Mouse (Mus musculus): ENCODE results near the gene Sbk1. TPM values are rescaled to one million over a fixed set of nuclear protein-coding genes. Genes with fewer than 3 reads are reported as not detected.

Sbk1 gene
- polyA plus RNA-seq, 1 experiment = 53.6 TPM

GRCm38 (mm10) chr7:126249986-126250385, 22.4 kb upstream of the Sbk1 start:
- Histone ChIP-seq H3K4me3 (ENCODE audit: insufficient read depth, low read depth, low read length) (no peak overlapping the region), H3K27ac (replicated peaks; ENCODE audit: low read depth, low read length) (no peak overlapping the region), H3K4me1 (ENCODE audit: control insufficient read depth, insufficient read depth, insufficient read length, low read length) (no peaks in the 10 kb centered on the region)

GRCm38 (mm10) chr7:126250481-126250880, 21.9 kb upstream of the Sbk1 start:
- no peak overlapping the region for H3K27ac ChIP-seq (replicated peaks; ENCODE audit: low read depth, low read length)
- H3K4me3 ChIP-seq (ENCODE audit: insufficient read depth, low read depth, low read length) = no peak overlapping the region
- no peaks in the 10 kb centered on the region for H3K4me1 ChIP-seq (ENCODE audit: control insufficient read depth, insufficient read depth, insufficient read length, low read length)

- no peak overlapping the region for H3K4me3 ChIP-seq (ENCODE audit: insufficient read depth, low read depth, low read length)
These were observed 20.7 kb upstream of the Sbk1 start for GRCm38 (mm10) chr7:126251698-126252097.

GRCm38 (mm10) chr7:126252230-126252629, 20.2 kb upstream of the Sbk1 start:
- H3K4me1 ChIP-seq (ENCODE audit: control insufficient read depth, insufficient read depth, insufficient read length, low read length) = no peaks in the 10 kb centered on the region
- no peak overlapping the region for H3K27ac ChIP-seq (replicated peaks; ENCODE audit: low read depth, low read length)
- H3K4me3 ChIP-seq (ENCODE audit: insufficient read depth, low read depth, low read length) = no peak overlapping the region

More at GRCm38 (mm10) chr7:126251698-126252097, 20.7 kb upstream of the Sbk1 start:
- no peak overlapping the region for H3K27ac ChIP-seq (replicated peaks; ENCODE audit: low read depth, low read length)
- H3K4me1 ChIP-seq (ENCODE audit: control insufficient read depth, insufficient read depth, insufficient read length, low read length) = no peaks in the 10 kb centered on the region

GRCm38 (mm10) chr7:126260280-126261210, 11.9 kb upstream of the Sbk1 start:
- no peak overlapping the region for H3K4me3 ChIP-seq (ENCODE audit: insufficient read depth, low read depth, low read length)
- no peak overlapping the region for H3K27ac ChIP-seq (replicated peaks; ENCODE audit: low read depth, low read length)
- H3K4me1 ChIP-seq (ENCODE audit: control insufficient read depth, insufficient read depth, insufficient read length, low read length) = no peaks in the 10 kb centered on the region

- Histone ChIP-seq H3K27ac (replicated peaks; ENCODE audit: low read depth, low read length) (no peak overlapping the region), H3K4me1 (ENCODE audit: control insufficient read depth, insufficient read depth, insufficient read length, low read length) (no peaks in the 10 kb centered on the region; the same call in 1 of the 2 replicates), H3K4me3 (ENCODE audit: insufficient read depth, low read depth, low read length) (no peak overlapping the region)
These were observed 10.6 kb upstream of the Sbk1 start for GRCm38 (mm10) chr7:126261823-126262222.

GRCm38 (mm10) chr7:126263964-126264363, 8.5 kb upstream of the Sbk1 start:
- Histone ChIP-seq H3K4me1 (ENCODE audit: control insufficient read depth, insufficient read depth, insufficient read length, low read length) (no peaks in the 10 kb centered on the region; the same call in 1 of the 2 replicates), H3K4me3 (ENCODE audit: insufficient read depth, low read depth, low read length) (no peak overlapping the region), H3K27ac (replicated peaks; ENCODE audit: low read depth, low read length) (no peak overlapping the region)

GRCm38 (mm10) chr7:126265949-126266348, 6.5 kb upstream of the Sbk1 start:
- no peak overlapping the region for H3K27ac ChIP-seq (replicated peaks; ENCODE audit: low read depth, low read length)
- H3K4me3 ChIP-seq (ENCODE audit: insufficient read depth, low read depth, low read length) = no peak overlapping the region

GRCm38 (mm10) chr7:126266372-126266870, 6.0 kb upstream of the Sbk1 start:
- no peak overlapping the region for H3K4me3 ChIP-seq (ENCODE audit: insufficient read depth, low read depth, low read length)
- no peak overlapping the region for H3K27ac ChIP-seq (replicated peaks; ENCODE audit: low read depth, low read length)
- H3K4me1 ChIP-seq (ENCODE audit: control insufficient read depth, insufficient read depth, insufficient read length, low read length) = no peaks in the 10 kb centered on the region; the same call in 1 of the 2 replicates

More at GRCm38 (mm10) chr7:126265949-126266348, 6.5 kb upstream of the Sbk1 start:
- no peaks in the 10 kb centered on the region; the same call in 1 of the 2 replicates for H3K4me1 ChIP-seq (ENCODE audit: control insufficient read depth, insufficient read depth, insufficient read length, low read length)

- no peak overlapping the region for H3K27ac ChIP-seq (replicated peaks; ENCODE audit: low read depth, low read length)
- no peak overlapping the region for H3K4me3 ChIP-seq (ENCODE audit: insufficient read depth, low read depth, low read length)
- H3K4me1 ChIP-seq (ENCODE audit: control insufficient read depth, insufficient read depth, insufficient read length, low read length) = no peaks in the 10 kb centered on the region; the same call in 1 of the 2 replicates
These were observed 4.8 kb upstream of the Sbk1 start for GRCm38 (mm10) chr7:126267606-126268005.

- Histone ChIP-seq H3K4me3 (ENCODE audit: insufficient read depth, low read depth, low read length) (peak overlapping the region; percentile 97), H3K27ac (replicated peaks; ENCODE audit: low read depth, low read length) (peak overlapping the region; percentile 61), H3K4me1 (ENCODE audit: control insufficient read depth, insufficient read depth, insufficient read length, low read length) (peaks cover 18% of the 10 kb centered on the region)
These were observed 422 bp downstream of the Sbk1 start for GRCm38 (mm10) chr7:126272770-126273311.

- Histone ChIP-seq H3K27ac (replicated peaks; ENCODE audit: low read depth, low read length) (peak overlapping the region; percentile 61), H3K4me3 (ENCODE audit: insufficient read depth, low read depth, low read length) (peak overlapping the region; percentile 97), H3K4me1 (ENCODE audit: control insufficient read depth, insufficient read depth, insufficient read length, low read length) (peaks cover 23% of the 10 kb centered on the region)
These were observed 1.1 kb downstream of the Sbk1 start for GRCm38 (mm10) chr7:126273351-126274042.

- H3K4me1 ChIP-seq (ENCODE audit: control insufficient read depth, insufficient read depth, insufficient read length, low read length) = peaks cover 27% of the 10 kb centered on the region
- 0 out of 2 replicates have a peak overlapping the region, but pooled peaks have one; percentile 47 for H3K27ac ChIP-seq (replicated peaks; ENCODE audit: low read depth, low read length)
- peak overlapping the region; percentile 97 for H3K4me3 ChIP-seq (ENCODE audit: insufficient read depth, low read depth, low read length)
These were observed 1.7 kb downstream of the Sbk1 start for GRCm38 (mm10) chr7:126274137-126274536.

- Histone ChIP-seq H3K27ac (replicated peaks; ENCODE audit: low read depth, low read length) (peak overlapping the region; percentile 47; the same call in 1 of the 2 replicates), H3K4me3 (ENCODE audit: insufficient read depth, low read depth, low read length) (peak overlapping the region; percentile 97), H3K4me1 (ENCODE audit: control insufficient read depth, insufficient read depth, insufficient read length, low read length) (peaks cover 31% of the 10 kb centered on the region)
These were observed 2.2 kb downstream of the Sbk1 start for GRCm38 (mm10) chr7:126274626-126275025.

- Histone ChIP-seq H3K4me3 (ENCODE audit: insufficient read depth, low read depth, low read length) (peak overlapping the region; percentile 28; the same call in 1 of the 2 replicates), H3K27ac (replicated peaks; ENCODE audit: low read depth, low read length) (peak overlapping the region; percentile 82), H3K4me1 (ENCODE audit: control insufficient read depth, insufficient read depth, insufficient read length, low read length) (peaks cover 35% of the 10 kb centered on the region)
These were observed 3.3 kb downstream of the Sbk1 start for GRCm38 (mm10) chr7:126275711-126276110.
